Mouse (Mus musculus) CH12F3 (cell line): ENCODE measurements around the gene Alad.
"Not testable (repeated sequence)": the region's sequence is repeated elsewhere in the genome, so short reads cannot be mapped to it uniquely, and the experiment has no call there.

ENCODE experiments used
- in situ Hi-C: fragments of 300-500 bp; cut with MboI; formaldehyde crosslinking; loops from 2 replicates; pipeline ENCODE4 v1.14.3; 2020; ENCODE audit warnings: low sequenced_read_pairs

The Alad gene

GRCm38 (mm10) chr4:62492682-62493081 is 27.0 kb downstream of the Alad start:
- in situ Hi-C loops, result no loop called here

- in situ Hi-C loops, result no loop called here
Observed at GRCm38 (mm10) chr4:62487914-62488313, 31.8 kb downstream of the Alad start.

DNA sequence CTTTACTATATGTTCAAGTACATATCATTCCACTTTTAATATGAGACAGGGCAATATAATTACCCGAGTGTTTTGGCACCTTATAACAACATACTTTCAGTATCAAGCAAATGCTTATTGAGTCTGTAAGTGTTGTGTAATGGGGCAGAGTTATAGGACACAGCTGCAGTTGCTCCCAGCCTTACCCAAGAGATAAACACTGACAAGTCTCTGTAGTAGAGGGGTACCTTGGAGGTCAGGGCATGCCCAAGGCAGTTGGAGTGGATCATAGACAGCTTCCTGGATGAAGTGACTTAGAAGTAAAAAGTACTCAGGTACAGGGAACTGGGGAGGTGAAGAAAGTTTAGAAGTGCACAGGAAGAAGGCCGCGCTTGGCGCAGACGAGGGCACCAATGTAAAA is 32.5 kb downstream of the Alad start:
- in situ Hi-C loops, result no loop called here

DNA sequence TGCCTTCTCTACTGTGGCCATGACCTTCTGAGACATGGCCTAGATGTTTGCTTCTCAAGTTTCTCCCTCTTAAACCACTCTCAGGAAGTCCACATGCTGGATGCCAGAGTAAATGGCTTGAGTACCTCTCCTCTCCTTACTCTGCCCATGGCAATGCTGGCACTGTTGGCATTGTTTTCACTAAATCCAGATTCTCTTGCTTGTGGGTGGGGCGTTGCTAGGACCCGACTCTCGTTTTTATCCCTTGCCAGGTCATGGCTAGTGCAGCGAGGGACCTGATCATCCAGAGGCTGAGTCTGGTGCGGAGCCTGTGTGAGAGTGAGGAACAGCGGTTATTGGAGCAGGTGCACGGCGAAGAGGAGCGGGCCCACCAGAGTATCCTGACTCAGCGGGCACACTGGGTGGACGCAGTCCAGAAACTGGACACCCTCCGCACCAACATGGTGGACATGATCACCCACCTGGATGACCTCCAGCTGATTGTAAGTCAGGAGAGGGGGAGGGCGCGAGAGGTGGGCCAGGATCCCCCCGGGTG is 33.5 kb downstream of the Alad start:
- in situ Hi-C loops, result no loop called here

GRCm38 (mm10) chr4:62485450-62486161 is 34.1 kb downstream of the Alad start:
- in situ Hi-C loops, result no loop called here

GRCm38 (mm10) chr4:62484928-62485327 is 34.8 kb downstream of the Alad start:
- in situ Hi-C loops, result no loop called here

DNA sequence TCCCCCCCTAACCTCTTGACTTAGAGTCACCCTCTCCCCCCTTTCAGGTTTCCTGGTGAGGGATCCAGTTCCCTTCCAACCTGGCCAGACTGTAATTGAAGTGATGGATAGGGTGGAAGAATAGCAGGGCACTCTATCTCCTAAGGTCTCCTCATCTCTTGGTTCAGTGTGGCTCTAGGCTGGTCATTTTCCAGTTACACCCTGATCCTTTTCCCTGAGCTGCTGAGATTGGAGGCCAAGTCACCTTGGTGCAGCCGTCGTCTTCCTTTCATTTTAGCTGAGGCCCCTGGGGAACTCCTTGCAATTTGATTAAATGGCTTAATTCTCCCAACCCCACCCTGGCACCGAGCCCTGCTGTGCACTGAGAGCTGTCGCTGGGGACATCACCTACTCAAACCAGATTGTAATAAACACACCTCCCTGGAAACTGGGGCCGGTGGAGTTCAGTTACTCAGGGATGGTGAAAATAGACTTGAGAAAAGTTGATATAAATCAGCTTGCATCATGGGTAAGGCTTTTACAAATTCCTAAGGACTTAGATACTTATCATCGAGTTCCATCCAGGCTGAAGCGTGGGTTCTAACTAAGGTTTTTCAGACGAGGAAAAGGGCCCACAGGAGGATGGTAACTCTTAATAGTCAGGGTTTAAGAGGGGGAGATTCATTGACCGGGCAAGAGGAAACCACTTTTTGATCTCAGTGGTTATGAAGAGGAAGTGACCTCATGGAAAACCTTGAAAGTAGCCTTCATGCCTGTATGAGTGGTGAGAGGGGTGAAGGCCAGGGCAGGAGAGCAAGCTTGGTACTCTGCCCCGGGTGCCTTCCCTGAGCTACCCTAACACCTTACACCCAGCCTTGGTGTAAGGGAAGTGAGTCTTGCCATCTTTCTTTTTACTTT is 38.8 kb downstream of the Alad start:
- in situ Hi-C loops, result no loop called here

GRCm38 (mm10) chr4:62479937-62480708 is 39.6 kb downstream of the Alad start, which contains the start of gene Bspry:
TSS of gene Bspry (plus strand) at chr4:62480053.
- in situ Hi-C loops, result no loop called here

GRCm38 (mm10) chr4:62479593-62479936 is 40.2 kb downstream of the Alad start:
- in situ Hi-C loops, result not testable (repeated sequence)

- in situ Hi-C loops, result no loop called here
Observed at GRCm38 (mm10) chr4:62477542-62478244, 42.0 kb downstream of the Alad start.

DNA sequence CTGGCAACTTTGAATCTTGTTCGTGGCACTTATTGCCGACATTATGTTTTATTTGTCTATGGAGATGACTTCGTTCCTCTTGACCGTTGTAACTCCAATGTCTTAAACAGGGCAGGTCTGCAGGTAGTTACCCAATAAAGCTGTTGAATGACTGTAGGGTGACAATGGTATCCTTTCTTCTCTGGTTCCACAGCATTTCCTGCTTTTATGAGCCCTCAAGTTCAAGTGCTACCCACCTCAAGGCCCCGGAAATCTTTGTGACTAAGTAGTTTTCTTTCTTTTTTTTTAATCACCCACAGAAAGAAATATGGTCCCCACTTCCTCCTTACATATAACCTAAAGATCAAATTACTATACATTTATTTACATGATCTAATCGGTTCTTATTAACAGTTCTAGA is 43.9 kb downstream of the Alad start:
- in situ Hi-C loops, result no loop called here

DNA sequence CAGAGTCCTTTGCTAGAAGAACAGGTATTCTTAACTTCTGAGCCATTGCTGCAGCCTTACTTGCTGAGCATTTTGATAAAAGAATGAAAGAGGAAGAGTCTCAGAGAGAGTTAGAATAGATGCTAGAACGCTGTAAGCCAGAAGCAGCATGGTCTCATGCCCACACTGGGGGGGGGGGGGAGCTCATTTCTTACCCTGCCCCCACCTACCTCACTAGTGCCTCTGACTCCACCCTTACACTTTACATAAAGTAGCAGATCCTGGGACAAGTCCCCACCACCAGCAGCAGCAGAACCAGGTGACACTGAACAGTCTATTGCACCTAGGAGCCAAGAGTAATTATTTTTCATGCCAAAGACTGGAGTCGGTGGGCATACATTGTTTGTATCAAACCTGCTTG is 44.6 kb downstream of the Alad start:
- in situ Hi-C loops, result no loop called here

- in situ Hi-C loops, result no loop called here
Observed at GRCm38 (mm10) chr4:62472071-62472470, 47.6 kb downstream of the Alad start.

DNA sequence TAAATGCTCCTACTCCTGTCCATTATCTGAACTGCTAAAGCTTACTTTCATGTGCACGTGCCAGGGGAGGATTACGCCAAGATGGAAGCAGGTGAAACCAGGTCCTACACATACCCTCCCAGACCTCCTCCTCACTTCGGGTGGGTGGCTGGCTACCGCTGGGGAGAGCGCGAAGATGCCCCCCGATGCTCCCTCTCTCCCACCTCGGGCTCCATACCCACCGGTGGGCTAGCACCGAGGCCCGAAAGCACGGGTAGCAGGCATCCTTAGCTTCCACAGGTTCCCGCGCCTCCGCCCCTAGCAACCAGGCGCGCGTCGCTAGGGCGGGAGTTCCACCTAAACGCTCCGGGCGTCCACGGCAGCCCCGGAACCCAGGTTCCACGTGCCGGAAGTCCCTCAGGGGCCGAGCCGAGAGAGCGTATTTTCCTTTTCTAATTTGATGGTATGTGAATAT is 49.1 kb downstream of the Alad start, which contains the start of gene Wdr31:
TSS of gene Wdr31 (minus strand) at position 299 of the 454 bp plus-strand sequence.
- in situ Hi-C loops, result no loop called here

DNA sequence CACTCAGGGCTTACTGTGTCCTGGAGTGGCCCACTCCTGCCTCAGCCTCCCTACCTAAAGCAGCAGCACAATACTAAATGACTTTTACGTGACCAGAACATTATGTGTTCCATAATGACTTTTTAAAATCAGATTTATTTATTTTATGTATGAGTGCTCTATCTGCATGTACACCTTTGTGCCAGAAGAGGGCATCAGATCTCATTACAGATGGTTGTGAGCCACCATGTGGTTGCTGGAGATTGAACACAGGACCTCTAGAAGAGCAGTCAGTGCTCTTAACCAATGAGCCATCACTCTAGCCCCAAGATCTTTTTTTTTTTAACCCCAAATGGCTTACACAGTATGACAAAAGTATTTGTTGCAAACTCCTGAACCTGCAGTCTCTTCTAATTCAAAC is 51.6 kb downstream of the Alad start:
- in situ Hi-C loops, result no loop called here

GRCm38 (mm10) chr4:62463124-62463523 is 56.6 kb downstream of the Alad start:
- in situ Hi-C loops, result no loop called here

DNA sequence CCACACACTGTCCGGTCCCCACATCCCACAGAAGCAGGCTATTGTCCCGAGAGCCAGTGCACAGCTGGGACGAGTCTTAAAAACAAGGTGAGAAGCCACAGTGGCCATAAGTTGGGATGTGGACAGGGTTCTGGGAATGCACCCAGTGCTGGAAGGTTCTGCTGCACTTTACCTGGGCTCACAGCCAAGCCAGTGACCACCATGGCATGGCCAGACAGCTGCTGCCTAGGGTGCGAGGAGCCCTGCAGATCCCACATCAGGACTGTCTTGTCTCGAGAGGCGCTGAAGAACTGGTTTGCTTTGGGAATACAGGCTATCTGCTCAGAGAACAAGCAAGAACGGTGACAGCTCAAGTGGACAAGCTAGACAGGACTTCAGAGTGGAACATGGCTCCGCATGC is 59.4 kb downstream of the Alad start:
- in situ Hi-C loops, result no loop called here
